Mouse (Mus musculus): ENCODE results near the gene Bok.

DNA sequence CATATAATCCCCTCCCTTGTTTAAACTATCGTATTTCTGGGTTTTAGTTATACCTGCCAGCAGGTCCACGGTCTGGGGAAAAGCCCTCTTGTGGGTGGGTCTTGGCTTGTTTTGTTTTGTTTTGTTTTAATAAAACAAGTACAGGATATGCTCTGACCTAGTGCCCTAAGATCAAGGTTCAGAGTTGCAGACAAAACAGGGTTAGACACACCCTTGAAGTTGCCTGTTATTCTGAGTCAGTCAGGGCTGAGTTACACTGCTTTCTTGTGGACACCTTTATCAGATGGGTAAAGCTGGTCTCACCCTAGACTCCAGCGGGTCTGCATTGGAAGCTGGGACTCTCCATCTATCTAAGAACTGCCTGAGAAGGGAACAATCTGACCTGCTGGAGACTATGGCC lies 8.0 kb downstream of the Bok start:
- TF ChIP-seq POLR2A (IDR thresholded peaks at IDR 0.05; ENCODE audit: low read depth, low read length) = no peak
- TF ChIP-seq CTCF (IDR thresholded peaks at IDR 0.05; ENCODE audit: borderline replicate concordance, insufficient read depth, low read length) = no peak
